Mouse (Mus musculus): ENCODE data around the gene Bcl7a.

DNA sequence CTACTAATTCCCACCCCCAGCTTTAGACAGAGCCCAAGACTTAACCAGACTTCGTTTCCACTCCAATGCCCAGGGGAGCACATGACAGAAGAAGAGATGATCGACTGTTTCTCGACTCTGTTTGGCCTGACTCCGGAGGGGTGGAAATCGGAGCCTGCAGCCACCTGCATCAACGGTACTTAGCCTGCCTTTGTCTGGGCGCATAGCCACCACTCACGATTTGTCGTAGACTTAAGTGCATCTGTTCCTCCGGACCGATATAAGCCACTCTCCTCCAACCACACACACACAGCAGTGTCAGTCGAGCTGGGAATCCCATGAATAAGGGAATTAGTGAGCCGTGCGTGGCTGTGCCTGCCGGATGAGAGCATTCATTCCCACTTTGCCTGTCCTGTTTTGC, 19.4 kb upstream of the Bcl7a start:
- TF ChIP-seq POLR2A (IDR thresholded peaks at IDR 0.05; ENCODE audit: low read depth, low read length) (no peak), CTCF (conservative IDR thresholded peaks at IDR 0.05; ENCODE audit: insufficient read depth, insufficient read length, low read depth, low read length) (no peak)

All from kidney, adult 2 months (tissue).